Mouse (Mus musculus): Measurements from ENCODE around the gene Phactr2. TPM values are rescaled to one million over a fixed set of nuclear protein-coding genes. Genes with fewer than 3 reads are reported as not detected.

The Phactr2 gene
- polyA plus RNA-seq, 1 experiment from 2014 or later, result 7.0 TPM

DNA sequence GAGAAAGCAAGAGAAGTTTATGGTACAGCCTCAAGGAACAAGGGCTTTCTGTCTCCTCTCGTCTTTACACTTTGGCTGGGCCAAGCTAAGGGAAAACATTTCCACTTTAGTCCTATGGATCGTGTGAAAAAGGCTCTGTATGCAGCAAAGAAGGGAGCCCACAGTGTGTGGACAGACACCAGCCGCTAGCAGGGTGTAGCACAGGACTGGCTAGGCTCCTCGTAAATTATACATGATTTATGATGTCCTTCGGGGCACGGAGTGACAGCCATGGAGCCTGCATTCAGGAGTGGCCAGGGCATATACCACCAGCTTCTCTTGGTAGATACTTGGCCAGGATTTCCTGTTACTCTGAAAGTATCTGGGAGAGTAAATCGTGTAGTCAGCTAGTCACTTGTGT lies 203.1 kb downstream of the Phactr2 start:
- Histone ChIP-seq H3K4me1 (ENCODE audit: control insufficient read depth, insufficient read depth, low read length) (no peaks in the 10 kb centered on the region), H3K27me3 (ENCODE audit: control insufficient read depth, insufficient read depth, low read depth, low read length) (no peaks in the 10 kb centered on the region), H3K9me3 (replicated peaks; ENCODE audit: control insufficient read depth, low read length, poor library complexity, severe bottlenecking) (no peaks in the 10 kb centered on the region), H3K4me2 (ENCODE audit: low read length) (no peak overlapping the region), H3K36me3 (ENCODE audit: control insufficient read depth, insufficient read depth, low read length) (no peaks in the 10 kb centered on the region), H3K4me3 (ENCODE audit: low read depth, low read length) (no peak overlapping the region), H3K9ac (ENCODE audit: low read depth, low read length) (no peak overlapping the region), H3K27ac (ENCODE audit: low read length) (no peak overlapping the region)
- ATAC-seq, result no peak
- WGBS, result 87% methylated on average over 7 of the region's 7 CpGs

DNA sequence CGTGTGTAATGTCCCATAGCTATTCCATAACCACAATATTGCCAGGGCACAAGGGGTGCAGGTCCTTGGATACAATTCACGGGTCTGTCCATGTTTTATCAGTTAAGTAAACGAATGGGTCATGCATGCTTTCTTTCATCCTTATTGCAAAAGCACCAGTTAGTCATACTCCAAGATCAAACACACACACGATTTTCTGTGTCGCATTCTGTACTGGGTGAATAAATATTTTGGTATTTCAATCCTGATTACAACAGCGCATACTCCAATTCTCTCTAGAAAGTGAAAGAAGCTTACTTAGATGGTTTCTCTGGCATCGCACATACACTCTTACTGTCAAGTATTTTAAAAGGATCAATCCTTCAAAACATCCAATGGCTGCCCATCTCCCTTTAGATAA lies 203.9 kb downstream of the Phactr2 start:
- 92% methylated on average over 7 of the region's 7 CpGs for whole genome bisulfite sequencing
- Histone ChIP-seq H3K9me3 (replicated peaks; ENCODE audit: control insufficient read depth, low read length, poor library complexity, severe bottlenecking) (no peaks in the 10 kb centered on the region), H3K27me3 (ENCODE audit: control insufficient read depth, insufficient read depth, low read depth, low read length) (no peaks in the 10 kb centered on the region), H3K27ac (ENCODE audit: low read length) (no peak overlapping the region), H3K4me1 (ENCODE audit: control insufficient read depth, insufficient read depth, low read length) (no peaks in the 10 kb centered on the region), H3K4me3 (ENCODE audit: low read depth, low read length) (no peak overlapping the region), H3K36me3 (ENCODE audit: control insufficient read depth, insufficient read depth, low read length) (no peaks in the 10 kb centered on the region), H3K4me2 (ENCODE audit: low read length) (no peak overlapping the region), H3K9ac (ENCODE audit: low read depth, low read length) (no peak overlapping the region)
- no peak for ATAC-seq

DNA sequence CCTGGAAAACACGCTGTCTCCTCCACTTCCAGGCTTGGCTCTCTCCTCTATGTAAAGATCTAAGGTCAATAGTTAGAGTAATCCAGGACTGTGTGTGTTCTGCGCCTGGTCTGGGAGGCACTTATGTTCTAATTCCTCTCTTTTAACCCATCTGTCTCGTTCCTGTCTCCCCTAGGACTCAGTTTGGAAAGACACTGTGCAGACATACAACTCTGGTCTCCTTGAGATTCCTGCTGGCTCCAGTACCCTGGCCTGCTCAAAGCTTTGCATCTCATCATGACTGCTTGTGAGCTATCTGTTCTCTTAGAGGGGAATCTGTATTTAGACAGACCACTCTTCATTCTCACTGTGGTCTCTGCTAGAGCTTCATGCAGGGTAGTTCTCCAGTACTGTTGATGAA lies 215.0 kb downstream of the Phactr2 start:
- Histone ChIP-seq H3K36me3 (ENCODE audit: control insufficient read depth, insufficient read depth, low read length) (no peaks in the 10 kb centered on the region), H3K4me2 (ENCODE audit: low read length) (no peak overlapping the region), H3K27ac (ENCODE audit: low read length) (no peak overlapping the region), H3K9me3 (replicated peaks; ENCODE audit: control insufficient read depth, low read length, poor library complexity, severe bottlenecking) (no peaks in the 10 kb centered on the region), H3K27me3 (ENCODE audit: control insufficient read depth, insufficient read depth, low read depth, low read length) (no peaks in the 10 kb centered on the region), H3K4me1 (ENCODE audit: control insufficient read depth, insufficient read depth, low read length) (no peaks in the 10 kb centered on the region), H3K9ac (ENCODE audit: low read depth, low read length) (no peak overlapping the region), H3K4me3 (ENCODE audit: low read depth, low read length) (no peak overlapping the region)
- 87% methylated on average over 3 of the region's 3 CpGs for WGBS
- no peak for ATAC-seq

DNA sequence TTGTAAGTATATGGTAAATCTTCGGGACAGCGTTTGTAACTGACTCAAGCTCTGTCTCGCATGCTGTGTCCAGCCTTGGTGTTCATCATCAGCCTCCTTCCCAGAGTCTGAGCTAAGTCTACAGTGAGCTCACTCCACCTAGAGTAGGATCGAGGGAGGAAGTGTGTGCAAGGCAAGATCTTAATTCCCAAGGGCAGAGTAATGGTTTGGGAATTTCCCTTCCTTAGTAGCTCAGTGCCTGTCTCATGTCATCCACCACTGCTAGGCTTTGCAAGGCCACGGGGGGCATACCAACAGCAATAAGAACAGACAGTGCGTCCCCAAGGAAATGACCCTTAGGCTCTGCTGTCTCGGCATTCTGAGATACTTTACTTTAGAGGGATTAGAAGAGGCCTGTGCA lies 218.0 kb downstream of the Phactr2 start:
- H3K9me3 ChIP-seq (replicated peaks; ENCODE audit: control insufficient read depth, low read length, poor library complexity, severe bottlenecking), result no peaks in the 10 kb centered on the region
- 61% methylated on average over 7 of the region's 7 CpGs for WGBS
- H3K9ac ChIP-seq (ENCODE audit: low read depth, low read length), result no peak overlapping the region
- H3K36me3 ChIP-seq (ENCODE audit: control insufficient read depth, insufficient read depth, low read length), result no peaks in the 10 kb centered on the region
- H3K4me1 ChIP-seq (ENCODE audit: control insufficient read depth, insufficient read depth, low read length), result no peaks in the 10 kb centered on the region
- no peaks in the 10 kb centered on the region for H3K27me3 ChIP-seq (ENCODE audit: control insufficient read depth, insufficient read depth, low read depth, low read length)
- no peak overlapping the region for H3K27ac ChIP-seq (ENCODE audit: low read length)
- no peak overlapping the region for H3K4me2 ChIP-seq (ENCODE audit: low read length)
- ATAC-seq, result no peak
- H3K4me3 ChIP-seq (ENCODE audit: low read depth, low read length), result no peak overlapping the region

DNA sequence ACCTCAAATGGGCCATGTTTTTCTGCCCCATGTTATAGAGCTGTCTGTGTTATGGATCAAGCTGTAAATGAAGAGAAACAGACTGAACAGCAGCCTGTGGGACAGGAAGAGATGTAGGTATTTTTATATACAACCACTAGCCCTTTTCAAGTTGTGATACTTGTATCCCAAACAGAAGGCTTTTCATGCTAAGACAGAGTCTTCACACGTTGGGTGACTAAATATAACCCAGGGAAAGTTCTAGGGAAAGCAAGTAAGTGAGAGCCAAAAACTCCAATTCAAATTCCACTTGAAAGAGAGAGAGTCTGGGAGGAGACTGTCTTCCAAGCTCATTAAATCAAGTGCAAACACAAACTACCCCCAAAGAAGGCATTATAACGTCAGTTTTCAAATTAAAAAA lies 223.9 kb downstream of the Phactr2 start:
- 71% methylated on average over 2 of the region's 2 CpGs for WGBS
- ATAC-seq, result no peak
- H3K4me3 ChIP-seq (ENCODE audit: low read depth, low read length), result no peak overlapping the region
- H3K4me2 ChIP-seq (ENCODE audit: low read length), result no peak overlapping the region
- no peaks in the 10 kb centered on the region for H3K4me1 ChIP-seq (ENCODE audit: control insufficient read depth, insufficient read depth, low read length)
- H3K36me3 ChIP-seq (ENCODE audit: control insufficient read depth, insufficient read depth, low read length), result no peaks in the 10 kb centered on the region
- H3K27me3 ChIP-seq (ENCODE audit: control insufficient read depth, insufficient read depth, low read depth, low read length), result no peaks in the 10 kb centered on the region
- H3K9ac ChIP-seq (ENCODE audit: low read depth, low read length), result no peak overlapping the region
- no peak overlapping the region for H3K27ac ChIP-seq (ENCODE audit: low read length)
- no peaks in the 10 kb centered on the region for H3K9me3 ChIP-seq (replicated peaks; ENCODE audit: control insufficient read depth, low read length, poor library complexity, severe bottlenecking)

DNA sequence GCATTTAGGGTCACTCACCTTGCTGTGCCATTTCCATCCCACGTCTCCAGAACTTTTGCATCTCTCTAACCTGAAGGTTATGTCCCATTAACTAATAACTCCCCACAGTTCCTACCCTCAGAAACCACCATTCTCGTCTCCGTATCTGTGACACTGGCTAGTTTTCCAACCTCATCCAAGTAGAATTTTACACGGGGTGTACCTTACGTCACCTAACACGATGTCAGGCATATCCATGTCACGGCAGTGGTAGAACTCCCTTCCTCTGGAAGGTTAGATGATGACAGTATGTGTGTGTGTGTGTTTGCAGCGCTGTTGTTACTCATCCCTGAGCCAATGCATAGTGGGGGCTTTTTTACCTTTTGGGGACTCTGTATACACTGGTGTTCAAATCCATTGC lies 225.1 kb downstream of the Phactr2 start:
- no peaks in the 10 kb centered on the region for H3K9me3 ChIP-seq (replicated peaks; ENCODE audit: control insufficient read depth, low read length, poor library complexity, severe bottlenecking)
- H3K27ac ChIP-seq (ENCODE audit: low read length), result no peak overlapping the region
- no peak overlapping the region for H3K9ac ChIP-seq (ENCODE audit: low read depth, low read length)
- H3K36me3 ChIP-seq (ENCODE audit: control insufficient read depth, insufficient read depth, low read length), result no peaks in the 10 kb centered on the region
- ATAC-seq, result no peak
- no peak overlapping the region for H3K4me3 ChIP-seq (ENCODE audit: low read depth, low read length)
- no peaks in the 10 kb centered on the region for H3K27me3 ChIP-seq (ENCODE audit: control insufficient read depth, insufficient read depth, low read depth, low read length)
- 93% methylated on average over 8 of the region's 8 CpGs for WGBS
- H3K4me2 ChIP-seq (ENCODE audit: low read length), result no peak overlapping the region
- H3K4me1 ChIP-seq (ENCODE audit: control insufficient read depth, insufficient read depth, low read length), result no peaks in the 10 kb centered on the region

DNA sequence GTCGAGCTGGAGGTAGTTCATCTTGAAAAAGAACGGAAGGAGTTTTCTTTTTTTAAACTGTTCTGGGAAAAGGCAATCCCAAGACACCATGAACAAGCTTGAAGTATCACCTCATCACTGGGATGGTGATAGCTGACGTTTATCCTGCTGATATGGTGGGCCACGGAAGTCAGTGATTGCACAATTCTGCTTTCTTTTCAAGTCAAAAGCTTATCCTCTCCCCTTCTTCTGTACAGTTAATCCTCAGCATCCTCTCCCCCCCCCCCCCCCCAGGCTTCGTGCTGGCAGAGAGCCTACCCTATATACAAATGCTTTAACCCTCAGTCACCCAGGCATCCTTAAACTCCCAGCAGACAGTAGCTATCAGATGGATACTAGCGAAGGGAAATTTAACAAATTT lies 228.5 kb downstream of the Phactr2 start:
- ATAC-seq, result peak; percentile 39; the same call in 1 of the 2 replicates
- no peaks in the 10 kb centered on the region for H3K36me3 ChIP-seq (ENCODE audit: control insufficient read depth, insufficient read depth, low read length)
- no peaks in the 10 kb centered on the region for H3K27me3 ChIP-seq (ENCODE audit: control insufficient read depth, insufficient read depth, low read depth, low read length)
- no peak overlapping the region for H3K4me3 ChIP-seq (ENCODE audit: low read depth, low read length)
- H3K4me1 ChIP-seq (ENCODE audit: control insufficient read depth, insufficient read depth, low read length), result no peaks in the 10 kb centered on the region
- H3K4me2 ChIP-seq (ENCODE audit: low read length), result no peak overlapping the region
- H3K27ac ChIP-seq (ENCODE audit: low read length), result no peak overlapping the region
- H3K9me3 ChIP-seq (replicated peaks; ENCODE audit: control insufficient read depth, low read length, poor library complexity, severe bottlenecking), result no peaks in the 10 kb centered on the region
- H3K9ac ChIP-seq (ENCODE audit: low read depth, low read length), result no peak overlapping the region
- 52% methylated on average over 5 of the region's 6 CpGs for WGBS

DNA sequence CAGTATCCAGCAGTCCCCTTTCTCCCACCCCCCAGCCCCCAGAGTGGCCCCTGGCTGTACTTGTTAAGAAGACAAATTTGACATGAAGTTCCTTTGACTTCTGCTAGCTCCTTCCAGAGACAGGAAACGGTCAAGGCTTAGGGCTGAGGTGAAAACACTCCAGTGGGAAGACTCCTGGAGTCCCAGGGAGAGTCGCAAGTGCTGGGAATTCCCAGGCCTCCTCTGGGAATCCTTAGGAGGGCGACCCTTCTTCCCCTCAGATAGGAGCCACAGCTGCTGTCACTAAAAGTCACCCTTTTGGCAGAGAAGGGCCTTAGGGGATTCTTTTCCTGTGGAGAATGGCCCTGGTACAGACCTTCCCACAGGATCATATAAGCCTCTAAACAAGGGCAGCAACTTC lies 230.0 kb downstream of the Phactr2 start:
- Histone ChIP-seq H3K4me2 (ENCODE audit: low read length) (no peak overlapping the region), H3K27me3 (ENCODE audit: control insufficient read depth, insufficient read depth, low read depth, low read length) (no peaks in the 10 kb centered on the region), H3K9ac (ENCODE audit: low read depth, low read length) (no peak overlapping the region), H3K9me3 (replicated peaks; ENCODE audit: control insufficient read depth, low read length, poor library complexity, severe bottlenecking) (no peaks in the 10 kb centered on the region), H3K27ac (ENCODE audit: low read length) (no peak overlapping the region), H3K4me1 (ENCODE audit: control insufficient read depth, insufficient read depth, low read length) (no peaks in the 10 kb centered on the region), H3K36me3 (ENCODE audit: control insufficient read depth, insufficient read depth, low read length) (no peaks in the 10 kb centered on the region), H3K4me3 (ENCODE audit: low read depth, low read length) (no peak overlapping the region)
- WGBS, result 62% methylated on average over 3 of the region's 3 CpGs
- no peak for ATAC-seq

DNA sequence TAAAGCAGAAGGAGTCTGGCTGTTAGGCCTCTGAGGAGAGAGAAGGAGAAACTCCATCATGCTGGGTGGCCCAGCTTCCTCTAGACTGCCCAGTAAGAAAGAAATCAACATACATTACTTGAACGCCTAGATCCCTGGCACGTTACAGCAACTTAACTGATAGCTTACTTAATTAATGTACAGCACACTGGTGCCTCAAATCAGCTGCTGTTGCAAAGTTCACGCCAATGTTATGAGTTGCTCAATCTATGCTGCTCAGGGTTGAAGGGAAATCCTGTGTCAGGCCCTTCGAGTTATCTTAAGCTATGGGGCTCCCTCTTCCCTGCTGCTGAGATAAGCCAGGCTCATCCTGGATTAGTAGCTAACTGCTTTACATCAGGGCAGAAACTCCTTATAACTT lies 233.8 kb downstream of the Phactr2 start:
- ATAC-seq, result no peak
- H3K4me1 ChIP-seq (ENCODE audit: control insufficient read depth, insufficient read depth, low read length), result no peaks in the 10 kb centered on the region
- H3K27ac ChIP-seq (ENCODE audit: low read length), result no peak overlapping the region
- no peak overlapping the region for H3K9ac ChIP-seq (ENCODE audit: low read depth, low read length)
- WGBS, result 65% methylated on average over 4 of the region's 4 CpGs
- no peaks in the 10 kb centered on the region for H3K9me3 ChIP-seq (replicated peaks; ENCODE audit: control insufficient read depth, low read length, poor library complexity, severe bottlenecking)
- H3K27me3 ChIP-seq (ENCODE audit: control insufficient read depth, insufficient read depth, low read depth, low read length), result no peaks in the 10 kb centered on the region
- H3K36me3 ChIP-seq (ENCODE audit: control insufficient read depth, insufficient read depth, low read length), result no peaks in the 10 kb centered on the region
- no peak overlapping the region for H3K4me2 ChIP-seq (ENCODE audit: low read length)
- no peak overlapping the region for H3K4me3 ChIP-seq (ENCODE audit: low read depth, low read length)

DNA sequence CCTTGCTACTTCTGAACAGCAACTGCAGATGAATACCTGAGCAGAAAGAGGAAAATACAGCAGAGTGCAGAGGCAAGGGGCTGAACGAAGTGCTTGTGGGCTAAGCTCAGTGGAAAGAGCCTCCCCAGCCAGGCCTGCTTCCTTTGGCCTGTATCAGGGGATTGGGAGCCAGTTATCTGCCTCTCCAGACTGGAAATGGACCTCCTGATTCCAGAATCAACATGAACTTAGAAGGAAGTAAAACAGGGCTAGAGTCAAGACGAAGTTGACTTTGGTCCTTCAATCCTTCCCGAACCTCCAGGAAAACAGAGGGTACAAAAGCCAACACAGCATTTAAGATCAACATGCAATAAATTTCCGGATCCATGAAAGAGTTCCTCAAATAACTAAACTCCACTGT lies 236.0 kb downstream of the Phactr2 start:
- Histone ChIP-seq H3K4me2 (ENCODE audit: low read length) (no peak overlapping the region), H3K27me3 (ENCODE audit: control insufficient read depth, insufficient read depth, low read depth, low read length) (no peaks in the 10 kb centered on the region), H3K36me3 (ENCODE audit: control insufficient read depth, insufficient read depth, low read length) (no peaks in the 10 kb centered on the region), H3K27ac (ENCODE audit: low read length) (no peak overlapping the region), H3K9ac (ENCODE audit: low read depth, low read length) (no peak overlapping the region), H3K4me1 (ENCODE audit: control insufficient read depth, insufficient read depth, low read length) (no peaks in the 10 kb centered on the region; the same call in 1 of the 2 replicates), H3K4me3 (ENCODE audit: low read depth, low read length) (no peak overlapping the region), H3K9me3 (replicated peaks; ENCODE audit: control insufficient read depth, low read length, poor library complexity, severe bottlenecking) (no peaks in the 10 kb centered on the region)
- no peak for ATAC-seq
- WGBS, result 92% methylated on average over 4 of the region's 4 CpGs

Measured in midbrain, embryonic 16.5 days (tissue).